Mouse (Mus musculus): Measurements from ENCODE around the gene Stk4. TPM values are rescaled to one million over a fixed set of nuclear protein-coding genes. Genes with fewer than 3 reads are reported as not detected.

Gene Stk4
- polyA plus RNA-seq, 1 experiment from 2014 or later, result 20.1 TPM

- WGBS, result 91% methylated on average over 5 of the region's 5 CpGs
- Histone ChIP-seq H3K4me2 (replicated peaks) (no peak overlapping the region), H3K9me3 (0 out of 2 replicates have a peak, but pooled peaks cover 3% of the 10 kb centered on the region), H3K36me3 (0 out of 2 replicates have a peak, but pooled peaks cover 3% of the 10 kb centered on the region), H3K9ac (no peak overlapping the region), H3K4me1 (peaks cover 26% of the 10 kb centered on the region), H3K4me3 (no peak overlapping the region), H3K27ac (no peak overlapping the region), H3K27me3 (peaks cover 56% of the 10 kb centered on the region)
- no peak for ATAC-seq (ENCODE audit: low FRiP score, low read depth)
Measured at GRCm38 (mm10) chr2:164164941-164165340, 94.8 kb downstream of the Stk4 start.

GRCm38 (mm10) chr2:164167752-164168570, 97.8 kb downstream of the Stk4 start:
- Histone ChIP-seq H3K27me3 (peaks cover 84% of the 10 kb centered on the region), H3K4me1 (peaks cover 34% of the 10 kb centered on the region), H3K9ac (peak overlapping the region; percentile 53), H3K4me2 (replicated peaks) (peak overlapping the region; percentile 74), H3K4me3 (peak overlapping the region; percentile 48), H3K27ac (no peak overlapping the region), H3K36me3 (0 out of 2 replicates have a peak, but pooled peaks cover 3% of the 10 kb centered on the region), H3K9me3 (0 out of 2 replicates have a peak, but pooled peaks cover 3% of the 10 kb centered on the region)
- peak; percentile 48; the same call in 1 of the 2 replicates for ATAC-seq (ENCODE audit: low FRiP score, low read depth)
- 14% methylated on average over 90 of the region's 90 CpGs for WGBS

- peaks cover 88% of the 10 kb centered on the region for H3K27me3 ChIP-seq
- peaks cover 34% of the 10 kb centered on the region for H3K4me1 ChIP-seq
- H3K36me3 ChIP-seq, result 0 out of 2 replicates have a peak, but pooled peaks cover 3% of the 10 kb centered on the region
- ATAC-seq (ENCODE audit: low FRiP score, low read depth), result peak; percentile 62; the same call in 1 of the 2 replicates
- WGBS, result 11% methylated on average over 42 of the region's 42 CpGs
- no peak overlapping the region for H3K27ac ChIP-seq
- H3K4me3 ChIP-seq, result peak overlapping the region; percentile 48
- H3K4me2 ChIP-seq (replicated peaks), result peak overlapping the region; percentile 74
- H3K9ac ChIP-seq, result peak overlapping the region; percentile 53
- 0 out of 2 replicates have a peak, but pooled peaks cover 3% of the 10 kb centered on the region for H3K9me3 ChIP-seq
Measured at GRCm38 (mm10) chr2:164168571-164168946, 98.4 kb downstream of the Stk4 start.

- WGBS, result 7% methylated on average over 11 of the region's 11 CpGs
- Histone ChIP-seq H3K9ac (peak overlapping the region; percentile 67; the same call in 1 of the 2 replicates), H3K4me1 (peaks cover 39% of the 10 kb centered on the region), H3K4me2 (replicated peaks) (peak overlapping the region; percentile 73), H3K9me3 (0 out of 2 replicates have a peak, but pooled peaks cover 3% of the 10 kb centered on the region), H3K36me3 (no peaks in the 10 kb centered on the region), H3K27ac (no peak overlapping the region), H3K27me3 (peaks cover 94% of the 10 kb centered on the region), H3K4me3 (peak overlapping the region; percentile 47)
- ATAC-seq (ENCODE audit: low FRiP score, low read depth), result no peak
Measured at GRCm38 (mm10) chr2:164170326-164170725, 100.2 kb downstream of the Stk4 start.

- Histone ChIP-seq H3K9ac (peak within 1 kb of the TSS; percentile 67), H3K4me1 (peaks cover 39% of the 10 kb centered on the region), H3K4me3 (peak within 1 kb of the TSS; percentile 47), H3K36me3 (no peaks in the 10 kb centered on the region), H3K27ac (no peak within 1 kb of the TSS; the same call in 1 of the 2 replicates), H3K9me3 (0 out of 2 replicates have a peak, but pooled peaks cover 3% of the 10 kb centered on the region), H3K4me2 (replicated peaks) (peak within 1 kb of the TSS; percentile 73), H3K27me3 (peaks cover 88% of the 10 kb centered on the region)
- under 1% methylated on average over 27 of the region's 29 CpGs for WGBS
- ATAC-seq (ENCODE audit: low FRiP score, low read depth), result no peak
Measured at GRCm38 (mm10) chr2:164170902-164171301, 100.8 kb downstream of the Stk4 start, which contains the start of gene Kcns1. Gene Kcns1 (minus strand): TSS chr2:164171113.

- H3K4me2 ChIP-seq (replicated peaks), result no peak overlapping the region
- WGBS, result 66% methylated on average over 3 of the region's 3 CpGs
- H3K9me3 ChIP-seq, result 0 out of 2 replicates have a peak, but pooled peaks cover 3% of the 10 kb centered on the region
- no peak overlapping the region for H3K4me3 ChIP-seq
- H3K36me3 ChIP-seq, result no peaks in the 10 kb centered on the region
- no peak for ATAC-seq (ENCODE audit: low FRiP score, low read depth)
- H3K27me3 ChIP-seq, result peaks cover 73% of the 10 kb centered on the region
- H3K9ac ChIP-seq, result no peak overlapping the region
- H3K4me1 ChIP-seq, result peaks cover 33% of the 10 kb centered on the region
- no peak overlapping the region for H3K27ac ChIP-seq
Measured at GRCm38 (mm10) chr2:164173394-164173793, 103.3 kb downstream of the Stk4 start.

- 73% methylated on average over 8 of the region's 8 CpGs for WGBS
- Histone ChIP-seq H3K27ac (no peak overlapping the region), H3K9ac (no peak overlapping the region), H3K4me3 (no peak overlapping the region), H3K36me3 (no peaks in the 10 kb centered on the region), H3K4me2 (replicated peaks) (no peak overlapping the region), H3K27me3 (peaks cover 62% of the 10 kb centered on the region), H3K4me1 (peaks cover 28% of the 10 kb centered on the region), H3K9me3 (no peaks in the 10 kb centered on the region)
- ATAC-seq (ENCODE audit: low FRiP score, low read depth), result no peak
Measured at GRCm38 (mm10) chr2:164174649-164175395, 104.7 kb downstream of the Stk4 start.

GRCm38 (mm10) chr2:164175850-164176249, 105.7 kb downstream of the Stk4 start:
- Histone ChIP-seq H3K9me3 (no peaks in the 10 kb centered on the region), H3K9ac (no peak overlapping the region), H3K27ac (no peak overlapping the region), H3K36me3 (no peaks in the 10 kb centered on the region), H3K27me3 (peaks cover 52% of the 10 kb centered on the region), H3K4me1 (peaks cover 19% of the 10 kb centered on the region), H3K4me2 (replicated peaks) (no peak overlapping the region), H3K4me3 (no peak overlapping the region)
- no peak for ATAC-seq (ENCODE audit: low FRiP score, low read depth)
- 79% methylated on average over 3 of the region's 3 CpGs for WGBS

- ATAC-seq (ENCODE audit: low FRiP score, low read depth), result no peak
- H3K4me2 ChIP-seq (replicated peaks), result no peak overlapping the region
- H3K9me3 ChIP-seq, result no peaks in the 10 kb centered on the region
- peaks cover 33% of the 10 kb centered on the region for H3K27me3 ChIP-seq
- H3K9ac ChIP-seq, result no peak overlapping the region
- H3K4me1 ChIP-seq, result peaks cover 8% of the 10 kb centered on the region
- H3K27ac ChIP-seq, result no peak overlapping the region
- H3K36me3 ChIP-seq, result no peaks in the 10 kb centered on the region
- WGBS, result 69% methylated on average over 5 of the region's 5 CpGs
- H3K4me3 ChIP-seq, result no peak overlapping the region
Measured at GRCm38 (mm10) chr2:164177831-164178230, 107.7 kb downstream of the Stk4 start.

- no peak for ATAC-seq (ENCODE audit: low FRiP score, low read depth)
- H3K27ac ChIP-seq, result no peak overlapping the region
- 43% methylated on average over 3 of the region's 3 CpGs for whole genome bisulfite sequencing
- no peaks in the 10 kb centered on the region for H3K9me3 ChIP-seq
- no peak overlapping the region for H3K4me3 ChIP-seq
- H3K4me2 ChIP-seq (replicated peaks), result no peak overlapping the region
- peaks cover 20% of the 10 kb centered on the region for H3K4me1 ChIP-seq
- H3K9ac ChIP-seq, result no peak overlapping the region
- no peaks in the 10 kb centered on the region for H3K36me3 ChIP-seq
- peaks cover 15% of the 10 kb centered on the region; the same call in 1 of the 2 replicates for H3K27me3 ChIP-seq
Measured at GRCm38 (mm10) chr2:164180124-164180523, 110.0 kb downstream of the Stk4 start.

- no peak overlapping the region for H3K9ac ChIP-seq
- no peak overlapping the region for H3K4me3 ChIP-seq
- no peaks in the 10 kb centered on the region for H3K9me3 ChIP-seq
- no peaks in the 10 kb centered on the region for H3K36me3 ChIP-seq
- 83% methylated on average over 4 of the region's 4 CpGs for WGBS
- no peak for ATAC-seq (ENCODE audit: low FRiP score, low read depth)
- peaks cover 20% of the 10 kb centered on the region for H3K4me1 ChIP-seq
- H3K27me3 ChIP-seq, result peaks cover 13% of the 10 kb centered on the region; the same call in 1 of the 2 replicates
- H3K27ac ChIP-seq, result no peak overlapping the region
- H3K4me2 ChIP-seq (replicated peaks), result no peak overlapping the region
Measured at GRCm38 (mm10) chr2:164180770-164181169, 110.6 kb downstream of the Stk4 start.
